Mouse (Mus musculus) neural tube, embryonic 14.5 days (tissue): Measurements from ENCODE around the gene Olfr1044. TPM values are rescaled to one million over a fixed set of nuclear protein-coding genes. Genes with fewer than 3 reads are reported as not detected.
"Not testable (repeated sequence)": the region's sequence is repeated elsewhere in the genome, so short reads cannot be mapped to it uniquely, and the experiment has no call there.

Experiments used
- ATAC-seq: fragments of 200-750 bp; cut with Nextera tagmentation; 2 replicates; pipeline ENCODE4 v1.8.0; 2017; ENCODE audit warnings: low read depth, mild to moderate bottlenecking, moderate TSS enrichment, moderate library complexity
- H3K27ac ChIP-seq: fragments of 300-500 bp; sonication (generic); 2 replicates; pipeline ENCODE4 v1.5.1; 2014; ENCODE audit warnings: low read depth, mild to moderate bottlenecking, control low read depth, low read length, moderate library complexity, mixed read lengths
- H3K27me3 ChIP-seq: fragments of 300-500 bp; sonication (generic); 2 replicates; pipeline ENCODE4 v1.6.1; 2014; ENCODE audit warnings: low read length; ENCODE audit not compliant: control insufficient read depth, insufficient read depth
- H3K36me3 ChIP-seq: fragments of 300-500 bp; sonication (generic); 2 replicates; pipeline ENCODE4 v1.6.1; 2014; ENCODE audit warnings: low read length, mixed read lengths; ENCODE audit not compliant: control insufficient read depth, insufficient read depth
- H3K4me1 ChIP-seq: fragments of 300-500 bp; sonication (generic); 2 replicates; pipeline ENCODE4 v1.6.1; 2014; ENCODE audit warnings: low read length; ENCODE audit not compliant: control insufficient read depth, insufficient read depth
- H3K4me2 ChIP-seq: fragments of 300-500 bp; sonication (generic); 2 replicates; pipeline ENCODE4 v1.6.1; 2014; ENCODE audit warnings: mild to moderate bottlenecking, low read depth, low read length, control low read depth
- H3K4me3 ChIP-seq: fragments of 300-500 bp; sonication (generic); 2 replicates; pipeline ENCODE4 v1.5.1; 2014; ENCODE audit warnings: low read depth, low read length, control low read depth, mixed read lengths
- H3K9ac ChIP-seq: fragments of 300-500 bp; sonication (generic); replicated peaks from 2 replicates; pipeline ENCODE4 v1.6.1; 2014; ENCODE audit warnings: low read depth, mild to moderate bottlenecking, control low read depth, low read length, mixed read lengths
- H3K9me3 ChIP-seq: fragments of 300-500 bp; sonication (generic); 2 replicates; pipeline ENCODE4 v1.6.1; 2016; ENCODE audit warnings: low read length; ENCODE audit not compliant: control insufficient read depth
- WGBS: fragments of 180-500 bp; shearing (Covaris S2); extraction: QIAGEN DNeasy Blood & Tissue Kit; methylation state at CpG from one replicate; pipeline ENCODE4 v1.1.7; 2014; 5-methylcytosine and 5-hydroxymethylcytosine counted together
- polyA plus RNA-seq: library from polyadenylated mRNA; unstranded; fragments of >200 nt; fragmentation: Nextera tagmentation; extraction: Ambion mirVana; gene quantifications from 2 replicates; pipeline ENCODE4 v1.2.1, GENCODE M21; 2014

The Olfr1044 gene
- not detected in 2 replicates for polyA plus RNA-seq

GRCm38 (mm10) chr2:86177720-86178119 is at the start of gene Olfr1044:
TSS of gene Olfr1044 (minus strand) at chr2:86177820.
- Histone ChIP-seq H3K27ac (no peak within 1 kb of the TSS), H3K9me3 (no peaks in the 10 kb centered on the region), H3K9ac (no peak within 1 kb of the TSS), H3K27me3 (no peaks in the 10 kb centered on the region), H3K4me3 (no peak within 1 kb of the TSS), H3K4me2 (no peak within 1 kb of the TSS), H3K4me1 (no peaks in the 10 kb centered on the region), H3K36me3 (no peaks in the 10 kb centered on the region)
- ATAC-seq, result no peak

- H3K27me3 ChIP-seq, result no peaks in the 10 kb centered on the region
- no peak within 1 kb of the TSS for H3K4me3 ChIP-seq
- 69% methylated on average over 2 of the region's 2 CpGs for WGBS
- H3K4me1 ChIP-seq, result no peaks in the 10 kb centered on the region
- no peaks in the 10 kb centered on the region for H3K9me3 ChIP-seq
- H3K36me3 ChIP-seq, result no peaks in the 10 kb centered on the region
- H3K4me2 ChIP-seq, result no peak within 1 kb of the TSS
- no peak within 1 kb of the TSS for H3K9ac ChIP-seq
- no peak for ATAC-seq
- no peak within 1 kb of the TSS for H3K27ac ChIP-seq
These were observed 41.6 kb upstream of the Olfr1044 start, which contains the start of gene Olfr1046 for GRCm38 (mm10) chr2:86219214-86219613. TSS of gene Olfr1046 (minus strand) at chr2:86219314.

GRCm38 (mm10) chr2:86202909-86203308 is 25.3 kb upstream of the Olfr1044 start, which contains the start of gene Olfr1045:
TSS of gene Olfr1045 (minus strand) at chr2:86203009.
- no peaks in the 10 kb centered on the region for H3K9me3 ChIP-seq
- no peak for ATAC-seq
- H3K4me3 ChIP-seq, result no peak within 1 kb of the TSS
- H3K27ac ChIP-seq, result no peak within 1 kb of the TSS
- H3K4me1 ChIP-seq, result no peaks in the 10 kb centered on the region
- no peaks in the 10 kb centered on the region for H3K27me3 ChIP-seq
- H3K9ac ChIP-seq, result no peak within 1 kb of the TSS
- H3K36me3 ChIP-seq, result no peaks in the 10 kb centered on the region
- H3K4me2 ChIP-seq, result no peak within 1 kb of the TSS

GRCm38 (mm10) chr2:86195863-86196262 is 18.2 kb upstream of the Olfr1044 start:
- 41% methylated on average over 1 of the region's 1 CpGs for WGBS
- Histone ChIP-seq H3K27ac (no peak overlapping the region), H3K4me3 (no peak overlapping the region), H3K9me3 (no peaks in the 10 kb centered on the region), H3K4me1 (no peaks in the 10 kb centered on the region), H3K27me3 (no peaks in the 10 kb centered on the region), H3K4me2 (no peak overlapping the region), H3K9ac (no peak overlapping the region), H3K36me3 (no peaks in the 10 kb centered on the region)
- no peak for ATAC-seq

- ATAC-seq, result no peak
- H3K9me3 ChIP-seq, result no peaks in the 10 kb centered on the region
- no peak within 1 kb of the TSS for H3K4me2 ChIP-seq
- no peak within 1 kb of the TSS for H3K4me3 ChIP-seq
- no peak within 1 kb of the TSS for H3K9ac ChIP-seq
- no peaks in the 10 kb centered on the region for H3K4me1 ChIP-seq
- no peaks in the 10 kb centered on the region for H3K36me3 ChIP-seq
- no peaks in the 10 kb centered on the region for H3K27me3 ChIP-seq
- no peak within 1 kb of the TSS for H3K27ac ChIP-seq
These were observed 8.0 kb upstream of the Olfr1044 start, which contains the start of gene Olfr52 for GRCm38 (mm10) chr2:86185583-86185982. TSS of gene Olfr52 (minus strand) at chr2:86185683.

- Histone ChIP-seq H3K27me3 (no peaks in the 10 kb centered on the region), H3K4me3 (no peak overlapping the region), H3K9ac (no peak overlapping the region), H3K36me3 (no peaks in the 10 kb centered on the region), H3K27ac (no peak overlapping the region), H3K4me2 (no peak overlapping the region), H3K9me3 (no peaks in the 10 kb centered on the region), H3K4me1 (no peaks in the 10 kb centered on the region)
- WGBS, result 82% methylated on average over 3 of the region's 3 CpGs
- no peak for ATAC-seq
These were observed 2.3 kb upstream of the Olfr1044 start for GRCm38 (mm10) chr2:86179950-86180349.

GRCm38 (mm10) chr2:86175422-86175821 is 2.2 kb downstream of the Olfr1044 start:
- ATAC-seq, H3K4me1 ChIP-seq, H3K4me2 ChIP-seq, H3K9me3 ChIP-seq, H3K4me3 ChIP-seq, H3K27ac ChIP-seq, H3K27me3 ChIP-seq, H3K9ac ChIP-seq, H3K36me3 ChIP-seq: not testable (repeated sequence)
- 81% methylated on average over 7 of the region's 7 CpGs for WGBS

GRCm38 (mm10) chr2:86167422-86167821 is 10.2 kb downstream of the Olfr1044 start, which contains the start of gene Olfr1043:
TSS of gene Olfr1043 (minus strand) at chr2:86167522.
- H3K9me3 ChIP-seq, result no peaks in the 10 kb centered on the region
- no peak for ATAC-seq
- no peaks in the 10 kb centered on the region for H3K27me3 ChIP-seq
- H3K4me2 ChIP-seq, result no peak within 1 kb of the TSS
- H3K4me1 ChIP-seq, result no peaks in the 10 kb centered on the region
- H3K9ac ChIP-seq, result no peak within 1 kb of the TSS
- no peak within 1 kb of the TSS for H3K27ac ChIP-seq
- no peak within 1 kb of the TSS for H3K4me3 ChIP-seq
- WGBS, result 95% methylated on average over 2 of the region's 2 CpGs
- H3K36me3 ChIP-seq, result no peaks in the 10 kb centered on the region

GRCm38 (mm10) chr2:86161738-86162137 is 15.9 kb downstream of the Olfr1044 start, which contains the start of gene Olfr1042:
TSS of gene Olfr1042 (minus strand) at chr2:86161838.
- Histone ChIP-seq H3K4me2 (no peak within 1 kb of the TSS), H3K27me3 (no peaks in the 10 kb centered on the region), H3K36me3 (no peaks in the 10 kb centered on the region), H3K9ac (no peak within 1 kb of the TSS), H3K27ac (no peak within 1 kb of the TSS), H3K4me3 (no peak within 1 kb of the TSS), H3K4me1 (no peaks in the 10 kb centered on the region), H3K9me3 (no peaks in the 10 kb centered on the region)
- WGBS, result 92% methylated on average over 2 of the region's 2 CpGs
- no peak for ATAC-seq
